Mouse (Mus musculus) stomach, postnatal 0 days (tissue): ENCODE results near the gene Rrm2. TPM values are rescaled to one million over a fixed set of nuclear protein-coding genes. Genes with fewer than 3 reads are reported as not detected.
A peak's percentile ranks its signal among the peaks of the same experiment; 100 is the strongest.
"Not testable (repeated sequence)": the region's sequence is repeated elsewhere in the genome, so short reads cannot be mapped to it uniquely, and the experiment has no call there.

Source experiments
- ATAC-seq: fragments of 200-750 bp; cut with Nextera tagmentation; 2 replicates; pipeline ENCODE4 v1.8.0; 2017; ENCODE audit not compliant: low FRiP score, low TSS enrichment
- DNase-seq: peaks from one replicate; pipeline ENCODE4 v3.0.0-alpha.2; 2016; ENCODE audit warnings: low spot score
- H3K27ac ChIP-seq: fragments of 300-500 bp; sonication (generic); replicated peaks from 2 replicates; pipeline ENCODE4 v1.5.1; 2014; ENCODE audit warnings: mild to moderate bottlenecking, control low read depth
- H3K27me3 ChIP-seq: fragments of 300-500 bp; sonication (generic); 2 replicates; pipeline ENCODE4 v1.6.1; 2014; ENCODE audit warnings: low read length; ENCODE audit not compliant: control insufficient read depth, insufficient read depth
- H3K36me3 ChIP-seq: fragments of 300-500 bp; sonication (generic); 2 replicates; pipeline ENCODE4 v1.6.1; 2014; ENCODE audit warnings: low read length, mixed read lengths; ENCODE audit not compliant: control insufficient read depth, insufficient read depth
- H3K4me1 ChIP-seq: fragments of 300-500 bp; sonication (generic); replicated peaks from 2 replicates; pipeline ENCODE4 v1.6.1; 2014; ENCODE audit warnings: antibody characterized with exemption; ENCODE audit not compliant: control insufficient read depth, insufficient read depth
- H3K4me2 ChIP-seq: fragments of 300-500 bp; sonication (generic); replicated peaks from 2 replicates; pipeline ENCODE4 v1.6.1; 2014; ENCODE audit warnings: low read depth, mild to moderate bottlenecking, control low read depth, moderate library complexity
- H3K4me3 ChIP-seq: fragments of 300-500 bp; sonication (generic); 2 replicates; pipeline ENCODE4 v1.5.1; 2014; ENCODE audit warnings: low read depth, low read length, control low read depth
- H3K9ac ChIP-seq: fragments of 300-500 bp; sonication (generic); 2 replicates; pipeline ENCODE4 v1.6.1; 2014; ENCODE audit warnings: mild to moderate bottlenecking, low read length, control low read depth, mixed read lengths
- H3K9me3 ChIP-seq: fragments of 300-500 bp; sonication (generic); 2 replicates; pipeline ENCODE4 v1.6.1; 2016; ENCODE audit warnings: low read length; ENCODE audit not compliant: control insufficient read depth
- CTCF ChIP-seq: IDR thresholded peaks from 2 replicates; pipeline ENCODE4 v1.5.1; 2016; ENCODE audit warnings: antibody characterized with exemption, low read depth, mild to moderate bottlenecking, moderate library complexity
- EP300 ChIP-seq: optimal IDR thresholded peaks from 2 replicates; pipeline ENCODE3; 2016; ENCODE audit warnings: antibody characterized with exemption
- WGBS: fragments of 180-500 bp; shearing (Covaris S2); extraction: QIAGEN DNeasy Blood & Tissue Kit; methylation state at CpG from one replicate; pipeline ENCODE4 v1.1.7; 2014; 5-methylcytosine and 5-hydroxymethylcytosine counted together
- polyA plus RNA-seq: library from polyadenylated mRNA; unstranded; fragments of >200 nt; fragmentation: Nextera tagmentation; extraction: Ambion mirVana; gene quantifications from 2 replicates; pipeline ENCODE4 v1.2.1, GENCODE M21; 2015

The Rrm2 gene
- polyA plus RNA-seq, 1 experiment from 2014 or later = 41.2 TPM

GRCm38 (mm10) chr12:24699578-24699977 is 8.5 kb upstream of the Rrm2 start:
- no peak overlapping the region for H3K4me3 ChIP-seq
- TF ChIP-seq CTCF (no peak), EP300 (no peak)
- no peak for ATAC-seq
- H3K27me3 ChIP-seq = no peaks in the 10 kb centered on the region
- no peaks in the 10 kb centered on the region for H3K4me1 ChIP-seq
- no peak overlapping the region for H3K27ac ChIP-seq
- H3K9me3 ChIP-seq = no peaks in the 10 kb centered on the region
- DNase-seq = no peak
- H3K4me2 ChIP-seq = no peak overlapping the region
- H3K36me3 ChIP-seq = no peaks in the 10 kb centered on the region
- no peak overlapping the region for H3K9ac ChIP-seq
- 47% methylated on average over 10 of the region's 10 CpGs for WGBS

- not testable (repeated sequence) for ATAC-seq, H3K9ac ChIP-seq, H3K4me3 ChIP-seq, H3K27me3 ChIP-seq, H3K36me3 ChIP-seq, H3K4me1 ChIP-seq, H3K27ac ChIP-seq, H3K4me2 ChIP-seq, DNase-seq, H3K9me3 ChIP-seq
- 86% methylated on average over 9 of the region's 9 CpGs for WGBS
- TF ChIP-seq CTCF = peak; percentile 48
Measured at GRCm38 (mm10) chr12:24701621-24702020, 6.4 kb upstream of the Rrm2 start.

DNA sequence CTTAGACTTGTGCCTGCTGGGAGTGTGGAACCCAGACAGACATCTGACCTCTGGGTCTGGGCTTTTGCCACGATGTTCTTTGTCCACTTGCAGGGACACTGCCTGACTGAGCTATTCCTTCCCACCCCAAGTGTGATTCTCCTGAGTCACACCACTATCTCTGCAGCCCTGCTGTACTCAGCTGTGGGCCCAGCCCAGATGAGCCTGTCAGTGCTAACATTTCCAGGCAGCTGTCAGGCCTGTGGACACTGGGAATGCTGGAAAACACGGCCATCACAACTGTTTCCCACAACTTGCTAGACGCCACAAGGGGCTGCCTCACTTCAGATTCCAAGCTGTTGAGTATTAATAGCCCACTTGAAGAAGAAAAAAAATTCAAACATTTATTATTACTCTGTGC is 5.0 kb upstream of the Rrm2 start:
- no peak for DNase-seq
- WGBS = 78% methylated on average over 3 of the region's 3 CpGs
- no peak overlapping the region for H3K9ac ChIP-seq

DNA sequence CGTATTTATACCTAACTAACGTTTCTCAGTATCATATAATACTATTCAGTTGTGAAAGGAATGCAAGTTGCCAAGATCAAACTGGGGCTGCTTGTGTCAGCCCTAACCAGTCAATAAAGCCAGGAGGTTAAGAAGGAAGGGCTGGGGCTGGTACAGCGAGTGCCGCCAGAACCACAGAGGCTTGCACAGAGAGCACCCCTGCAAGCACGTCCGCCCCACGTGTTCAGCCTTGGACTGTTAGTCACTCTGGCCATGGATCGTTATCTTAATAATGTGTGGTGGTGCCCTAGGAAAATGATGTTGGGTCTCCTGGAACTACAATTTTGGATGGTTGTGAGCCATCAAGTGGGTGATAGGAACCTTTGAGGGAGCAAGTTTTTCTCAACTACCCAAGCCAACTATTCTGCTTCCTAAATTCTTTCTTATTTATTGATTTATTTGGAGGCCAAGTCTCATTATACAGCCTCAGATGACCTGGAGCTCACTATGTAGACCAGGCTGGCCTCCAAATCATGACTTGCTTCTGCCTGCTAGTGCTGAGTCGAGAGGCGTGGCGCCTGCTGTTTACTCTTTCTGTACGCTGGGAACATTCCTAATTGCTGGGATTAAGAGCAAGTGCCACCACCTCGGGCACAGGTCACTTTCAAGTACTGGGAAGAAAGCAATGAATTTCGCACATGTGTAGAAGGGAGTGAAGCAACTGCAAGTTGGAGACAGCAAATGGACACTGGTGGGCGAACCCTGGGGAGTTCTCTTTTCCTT is 2.4 kb upstream of the Rrm2 start:
- TF ChIP-seq EP300 = no peak
- TF ChIP-seq CTCF = no peak
- DNase-seq (peak; percentile 41), ATAC-seq (no peak)
- Histone ChIP-seq H3K4me3 (no peak overlapping the region), H3K4me2 (no peak overlapping the region), H3K9me3 (no peaks in the 10 kb centered on the region), H3K4me1 (no peaks in the 10 kb centered on the region), H3K27me3 (no peaks in the 10 kb centered on the region), H3K9ac (no peak overlapping the region), H3K27ac (no peak overlapping the region), H3K36me3 (no peaks in the 10 kb centered on the region)
- 72% methylated on average over 15 of the region's 15 CpGs for WGBS

More for the DNA sequence above, 5.0 kb upstream of the Rrm2 start:
- H3K36me3 ChIP-seq = no peaks in the 10 kb centered on the region
- ATAC-seq = no peak
- no peaks in the 10 kb centered on the region for H3K27me3 ChIP-seq
- no peak overlapping the region for H3K4me3 ChIP-seq
- H3K4me1 ChIP-seq = no peaks in the 10 kb centered on the region
- no peak for TF ChIP-seq CTCF
- TF ChIP-seq EP300 = no peak
- no peaks in the 10 kb centered on the region for H3K9me3 ChIP-seq
- H3K4me2 ChIP-seq = no peak overlapping the region
- H3K27ac ChIP-seq = no peak overlapping the region

- 2% methylated on average over 27 of the region's 27 CpGs for WGBS
- Histone ChIP-seq H3K9me3 (no peaks in the 10 kb centered on the region), H3K9ac (peak overlapping the region; percentile 38; the same call in 1 of the 2 replicates), H3K36me3 (no peaks in the 10 kb centered on the region), H3K4me2 (peak overlapping the region; percentile 80), H3K4me3 (peak overlapping the region; percentile 87), H3K27ac (no peak overlapping the region), H3K27me3 (no peaks in the 10 kb centered on the region), H3K4me1 (no peaks in the 10 kb centered on the region)
- DNase-seq = peak; percentile 66
- ATAC-seq = 0 out of 2 replicates have a peak, but pooled peaks have one; percentile 10
- no peak for TF ChIP-seq CTCF
- no peak for TF ChIP-seq EP300
Measured at GRCm38 (mm10) chr12:24706764-24707479, 1.1 kb upstream of the Rrm2 start.

DNA sequence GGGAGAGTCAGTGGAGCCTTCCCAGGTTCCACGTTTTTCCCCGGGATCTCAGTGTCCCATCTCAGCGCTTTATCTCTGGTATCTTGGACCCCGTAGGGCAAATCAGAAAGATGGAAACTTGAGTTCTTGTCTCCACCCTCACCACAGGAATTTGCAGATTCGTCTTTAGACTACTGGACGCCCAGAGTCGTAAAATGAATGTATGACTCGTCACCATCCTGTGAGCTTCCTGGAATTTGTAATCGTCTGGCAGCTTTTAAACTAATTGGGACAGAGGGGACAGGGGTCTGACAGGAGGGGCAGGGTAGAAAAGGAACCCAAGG is 600 bp upstream of the Rrm2 start:
- no peak for ATAC-seq
- no peak overlapping the region for H3K27ac ChIP-seq
- H3K9ac ChIP-seq = no peak overlapping the region
- WGBS = 0% methylated on average over 9 of the region's 9 CpGs
- H3K9me3 ChIP-seq = no peaks in the 10 kb centered on the region
- no peak for DNase-seq
- H3K4me3 ChIP-seq = peak overlapping the region; percentile 87
- TF ChIP-seq EP300 (no peak), CTCF (no peak)
- no peaks in the 10 kb centered on the region for H3K4me1 ChIP-seq
- H3K36me3 ChIP-seq = no peaks in the 10 kb centered on the region
- peak overlapping the region; percentile 80 for H3K4me2 ChIP-seq
- no peaks in the 10 kb centered on the region for H3K27me3 ChIP-seq
